Mouse (Mus musculus) heart, adult 2 months (tissue): ENCODE results near the gene Cenpu.

Source experiments
- CTCF ChIP-seq: fragments of 200-600 bp; IDR thresholded peaks from 2 replicates; pipeline ENCODE4 v1.8.1; 2022; ENCODE audit warnings: antibody characterized with exemption, mild to moderate bottlenecking, moderate library complexity
- EP300 ChIP-seq: fragments of 200-500 bp; IDR thresholded peaks from 2 replicates; pipeline ENCODE4 v1.6.1; 2011; ENCODE audit warnings: low read depth, low read length, control low read depth; ENCODE audit not compliant: insufficient read depth
- POLR2A ChIP-seq: fragments of 200-500 bp; IDR thresholded peaks from 2 replicates; pipeline ENCODE4 v1.6.1; 2011; ENCODE audit warnings: mild to moderate bottlenecking, low read depth, low read length, control low read depth; ENCODE audit not compliant: insufficient read depth

DNA sequence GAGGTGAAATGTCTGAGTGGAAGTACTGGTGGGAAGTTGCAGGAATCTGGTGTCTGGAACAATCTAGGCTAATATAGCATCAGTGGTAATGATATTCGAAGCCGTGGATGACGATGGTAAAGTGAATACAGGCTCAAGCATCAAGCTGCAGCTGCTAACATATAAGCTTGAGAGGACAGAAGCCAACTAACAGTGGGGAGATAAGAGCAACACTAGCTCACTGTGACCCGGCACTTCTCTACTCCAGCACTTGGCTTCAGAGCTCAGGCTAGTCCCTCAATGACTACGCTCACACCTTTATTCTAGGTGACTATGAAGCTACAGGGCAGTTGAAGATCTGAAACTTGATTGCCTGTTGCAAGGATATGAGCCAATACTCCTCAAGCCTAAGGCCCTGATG, 46.9 kb downstream of the Cenpu start:
- no peak for TF ChIP-seq POLR2A
- TF ChIP-seq EP300, result no peak
- no peak for TF ChIP-seq CTCF
